Mouse (Mus musculus) neural tube, embryonic 12.5 days (tissue): ENCODE results near the gene Hexim2. TPM values are rescaled to one million over a fixed set of nuclear protein-coding genes. Genes with fewer than 3 reads are reported as not detected.

Experiments used
- ATAC-seq: fragments of 200-750 bp; cut with Nextera tagmentation; 2 replicates; pipeline ENCODE4 v1.8.0; 2017; ENCODE audit warnings: low read depth, mild to moderate bottlenecking, moderate TSS enrichment, moderate library complexity; ENCODE audit not compliant: low FRiP score
- H3K27ac ChIP-seq: fragments of 300-500 bp; sonication (generic); 2 replicates; pipeline ENCODE4 v1.5.1; 2016
- H3K27me3 ChIP-seq: fragments of 300-500 bp; sonication (generic); replicated peaks from 2 replicates; pipeline ENCODE4 v1.6.1; 2016; ENCODE audit warnings: mild to moderate bottlenecking
- H3K36me3 ChIP-seq: fragments of 300-500 bp; sonication (generic); 2 replicates; pipeline ENCODE4 v1.6.1; 2016; ENCODE audit warnings: mild to moderate bottlenecking
- H3K4me1 ChIP-seq: fragments of 300-500 bp; sonication (generic); 2 replicates; pipeline ENCODE4 v1.6.1; 2016
- H3K4me2 ChIP-seq: fragments of 300-500 bp; sonication (generic); replicated peaks from 2 replicates; pipeline ENCODE4 v1.6.1; 2016; ENCODE audit warnings: mild to moderate bottlenecking
- H3K4me3 ChIP-seq: fragments of 300-500 bp; sonication (generic); 2 replicates; pipeline ENCODE4 v1.5.1; 2016
- H3K9ac ChIP-seq: fragments of 300-500 bp; sonication (generic); 2 replicates; pipeline ENCODE4 v1.6.1; 2016; ENCODE audit warnings: mild to moderate bottlenecking
- H3K9me3 ChIP-seq: fragments of 300-500 bp; sonication (generic); 2 replicates; pipeline ENCODE4 v1.6.1; 2016; ENCODE audit warnings: mild to moderate bottlenecking
- WGBS: fragments of 180-500 bp; shearing (Covaris S2); methylation state at CpG from one replicate; pipeline ENCODE4 v1.1.7; 2016; 5-methylcytosine and 5-hydroxymethylcytosine counted together
- polyA plus RNA-seq: library from polyadenylated mRNA; unstranded; fragments of >200 nt; fragmentation: Nextera tagmentation; extraction: Ambion mirVana; gene quantifications from 2 replicates; pipeline ENCODE4 v1.2.1, GENCODE M21; 2016

The Hexim2 gene
- polyA plus RNA-seq, 1 experiment from 2014 or later, result 9.9 TPM

DNA sequence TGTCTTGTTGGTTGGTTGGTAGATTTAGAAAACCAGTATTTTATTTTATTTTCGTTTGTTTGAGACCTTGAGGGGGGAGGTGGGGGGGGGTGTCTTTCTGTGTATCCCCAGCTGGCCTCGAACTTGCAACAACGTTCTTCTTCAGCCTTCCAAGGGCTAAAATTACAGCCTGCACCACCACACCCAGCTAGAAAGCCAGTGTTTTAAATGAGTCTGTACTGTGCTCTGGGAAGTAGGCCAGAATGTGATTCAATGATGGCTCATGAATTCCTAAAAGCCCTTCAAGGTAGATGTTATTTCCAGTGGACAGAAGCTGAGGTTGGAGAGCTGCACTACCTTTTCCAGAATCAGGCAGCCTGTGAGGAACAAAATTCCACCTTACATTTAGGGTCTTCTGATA, 2.0 kb downstream of the Hexim2 start:
- H3K4me3 ChIP-seq, result no peak overlapping the region
- H3K27ac ChIP-seq, result no peak overlapping the region
- ATAC-seq, result no peak
- 77% methylated on average over 3 of the region's 3 CpGs for WGBS
- peak overlapping the region; percentile 53 for H3K4me2 ChIP-seq
- peaks cover 7% of the 10 kb centered on the region; the same call in 1 of the 2 replicates for H3K36me3 ChIP-seq
- H3K9ac ChIP-seq, result no peak overlapping the region
- H3K27me3 ChIP-seq, result no peaks in the 10 kb centered on the region
- peaks cover 20% of the 10 kb centered on the region for H3K4me1 ChIP-seq
- H3K9me3 ChIP-seq, result no peaks in the 10 kb centered on the region

DNA sequence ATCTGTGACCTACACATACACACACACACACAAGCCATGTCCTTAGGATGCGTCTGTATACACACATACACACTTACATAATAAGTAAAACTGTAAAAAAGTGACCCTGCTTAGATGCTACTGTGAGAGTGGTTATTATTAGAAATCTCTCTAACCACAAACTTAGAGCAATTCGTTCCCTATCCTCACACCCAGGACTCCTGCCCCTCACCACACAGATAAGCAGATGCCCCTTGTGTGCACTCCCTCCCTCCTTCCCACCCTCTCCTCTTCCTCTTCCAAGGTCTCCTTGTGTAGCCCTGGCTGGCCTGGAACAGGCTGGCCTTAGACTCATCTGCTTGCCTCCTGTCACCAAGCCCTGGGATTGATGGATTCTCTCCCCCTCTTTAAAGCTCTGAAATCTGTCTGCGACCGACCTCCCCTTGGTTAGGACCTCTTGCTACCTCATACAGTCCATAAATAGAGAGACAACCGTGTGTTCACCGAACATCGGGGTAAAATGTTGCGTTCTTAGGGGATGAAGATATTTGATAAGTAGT, 3.9 kb downstream of the Hexim2 start:
- 87% methylated on average over 8 of the region's 8 CpGs for WGBS
- H3K4me3 ChIP-seq, result no peak overlapping the region
- H3K27ac ChIP-seq, result no peak overlapping the region
- no peaks in the 10 kb centered on the region for H3K9me3 ChIP-seq
- H3K36me3 ChIP-seq, result peaks cover 8% of the 10 kb centered on the region; the same call in 1 of the 2 replicates
- peaks cover 12% of the 10 kb centered on the region for H3K4me1 ChIP-seq
- H3K4me2 ChIP-seq, result no peak overlapping the region
- no peaks in the 10 kb centered on the region for H3K27me3 ChIP-seq
- no peak for ATAC-seq
- no peak overlapping the region for H3K9ac ChIP-seq

DNA sequence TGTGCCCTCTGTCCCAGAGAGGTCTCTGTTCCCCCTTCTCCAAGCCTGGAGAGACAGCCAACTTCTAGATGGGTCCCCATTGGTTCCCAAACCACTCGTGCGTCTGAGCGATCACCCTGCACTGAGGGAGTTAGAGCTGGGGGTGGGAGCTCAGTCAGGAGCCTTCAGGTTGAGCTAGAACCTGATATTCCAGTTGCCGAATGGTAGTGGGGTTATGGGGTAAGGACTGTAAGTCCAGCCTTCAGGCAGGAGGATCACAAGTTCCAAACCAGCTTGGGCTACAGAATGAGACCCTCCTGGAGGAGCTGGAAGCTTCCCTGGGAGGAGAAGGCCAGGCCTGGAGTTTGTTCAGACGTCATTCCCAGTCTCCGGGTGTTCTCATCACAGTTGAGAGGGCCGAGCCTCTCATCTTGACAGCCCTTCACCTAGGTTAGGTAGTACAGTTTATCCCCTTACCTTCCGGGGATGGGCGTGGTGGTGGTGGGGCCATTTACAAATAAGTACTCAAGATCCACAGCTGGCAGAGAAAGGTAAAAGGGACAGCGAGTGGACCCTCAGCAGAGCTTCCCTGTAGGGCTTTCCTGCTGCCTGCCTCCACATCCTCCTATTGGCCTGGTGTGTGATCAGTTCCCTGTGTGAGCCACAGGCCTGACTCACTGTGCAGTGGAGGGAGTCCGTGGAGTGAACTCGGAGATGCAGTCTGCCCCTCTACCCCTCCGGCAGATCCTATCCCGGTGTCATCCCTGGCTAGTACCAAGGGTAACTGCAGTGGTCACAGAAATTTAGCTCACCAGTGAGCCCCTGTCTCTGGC, 7.9 kb downstream of the Hexim2 start:
- 87% methylated on average over 14 of the region's 14 CpGs for WGBS
- H3K36me3 ChIP-seq, result peaks cover 8% of the 10 kb centered on the region; the same call in 1 of the 2 replicates
- H3K4me2 ChIP-seq, result no peak overlapping the region
- H3K9ac ChIP-seq, result no peak overlapping the region
- H3K27ac ChIP-seq, result no peak overlapping the region
- H3K9me3 ChIP-seq, result no peaks in the 10 kb centered on the region
- H3K27me3 ChIP-seq, result no peaks in the 10 kb centered on the region
- ATAC-seq, result no peak
- no peak overlapping the region for H3K4me3 ChIP-seq
- peaks cover 20% of the 10 kb centered on the region for H3K4me1 ChIP-seq

DNA sequence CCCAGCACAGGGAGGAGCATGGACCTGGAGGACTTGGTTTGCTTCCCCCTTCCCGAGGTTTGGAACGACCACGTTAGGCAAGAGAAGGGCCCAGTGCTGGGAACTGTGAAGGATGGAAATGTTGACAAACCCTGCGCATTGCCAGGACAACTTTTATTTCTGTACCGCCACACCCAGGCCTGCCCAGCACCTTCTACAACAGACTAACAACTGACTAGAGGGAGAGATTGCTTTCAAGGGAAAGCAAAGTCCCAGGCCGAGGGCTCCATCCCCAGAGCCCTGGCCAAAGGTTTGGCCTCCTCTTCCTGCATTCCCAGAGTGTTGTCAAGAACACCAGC, 8.5 kb downstream of the Hexim2 start:
- H3K27ac ChIP-seq, result no peak overlapping the region
- no peak overlapping the region for H3K4me3 ChIP-seq
- no peak overlapping the region for H3K9ac ChIP-seq
- H3K36me3 ChIP-seq, result peaks cover 8% of the 10 kb centered on the region; the same call in 1 of the 2 replicates
- peaks cover 22% of the 10 kb centered on the region for H3K4me1 ChIP-seq
- WGBS, result 60% methylated on average over 6 of the region's 6 CpGs
- no peak overlapping the region for H3K4me2 ChIP-seq
- ATAC-seq, result no peak
- no peaks in the 10 kb centered on the region for H3K27me3 ChIP-seq
- H3K9me3 ChIP-seq, result no peaks in the 10 kb centered on the region

DNA sequence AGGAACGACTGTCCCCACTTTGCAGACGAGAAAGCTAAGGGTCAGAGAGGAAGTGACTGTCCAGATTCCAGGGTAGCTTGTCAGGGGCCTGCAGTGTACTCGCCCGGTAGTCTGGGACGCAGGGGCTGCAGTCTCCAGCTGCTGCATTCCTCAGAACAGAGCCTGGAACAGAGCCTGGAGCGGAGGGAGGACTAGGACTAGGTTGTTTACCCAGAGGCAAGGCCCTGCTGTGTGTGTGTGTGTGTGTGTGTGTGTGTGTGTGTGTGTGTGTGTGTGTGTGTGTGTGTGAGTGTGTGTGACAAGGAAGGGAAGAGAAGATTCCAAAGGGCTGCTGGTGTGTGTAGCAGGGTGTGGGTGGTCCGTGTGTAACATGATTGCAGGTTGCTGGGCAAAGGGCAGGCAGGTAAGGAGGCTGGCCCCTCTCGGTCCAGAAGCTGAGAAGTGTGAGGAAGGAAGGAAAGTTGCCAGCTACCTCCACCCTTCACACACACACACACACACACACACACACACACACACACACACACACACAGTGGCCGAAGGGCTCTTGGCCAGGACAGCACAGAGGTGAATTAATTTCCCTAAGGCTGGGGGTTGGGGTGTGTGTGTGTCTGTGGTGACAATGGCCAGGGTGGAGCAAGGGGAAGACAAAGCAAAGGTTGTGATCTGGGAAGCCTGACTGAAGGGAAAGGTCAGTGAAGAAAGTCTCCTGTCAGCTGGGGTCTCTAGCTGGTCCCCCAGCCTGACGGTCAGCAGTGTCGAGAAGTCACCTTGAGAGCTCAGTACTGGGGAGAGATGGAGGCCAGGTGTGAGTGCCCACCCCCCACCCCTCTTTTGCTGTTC, 9.1 kb downstream of the Hexim2 start:
- Histone ChIP-seq H3K4me3 (no peak overlapping the region), H3K27ac (no peak overlapping the region), H3K9me3 (no peaks in the 10 kb centered on the region), H3K36me3 (peaks cover 8% of the 10 kb centered on the region; the same call in 1 of the 2 replicates), H3K4me1 (peaks cover 22% of the 10 kb centered on the region), H3K4me2 (no peak overlapping the region), H3K9ac (no peak overlapping the region), H3K27me3 (no peaks in the 10 kb centered on the region)
- ATAC-seq, result no peak
- WGBS, result 40% methylated on average over 9 of the region's 11 CpGs

DNA sequence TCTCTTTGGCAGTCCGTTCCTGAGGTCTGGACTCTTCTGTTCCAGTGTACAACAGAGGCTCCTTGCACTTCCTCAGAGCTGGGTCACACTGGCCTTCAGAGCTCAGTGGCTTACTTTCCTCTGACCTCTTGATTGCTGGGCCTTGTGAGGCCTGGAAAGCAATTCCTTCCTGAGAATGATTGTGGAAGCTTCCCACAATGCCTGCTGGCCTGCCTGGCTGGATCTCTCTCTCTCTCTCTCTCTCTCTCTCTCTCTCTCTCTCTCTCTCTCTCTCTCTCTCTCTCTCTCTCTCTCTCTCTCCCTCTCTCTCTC, 9.7 kb downstream of the Hexim2 start:
- no peak overlapping the region for H3K9ac ChIP-seq
- no peak for ATAC-seq
- no peak overlapping the region for H3K4me2 ChIP-seq
- 0 out of 2 replicates have a peak overlapping the region, but pooled peaks have one; percentile 15 for H3K27ac ChIP-seq
- WGBS, result 31% methylated on average over 1 of the region's 1 CpGs
- H3K27me3 ChIP-seq, result no peaks in the 10 kb centered on the region
- H3K4me1 ChIP-seq, result peaks cover 22% of the 10 kb centered on the region
- peaks cover 8% of the 10 kb centered on the region; the same call in 1 of the 2 replicates for H3K36me3 ChIP-seq
- H3K4me3 ChIP-seq, result no peak overlapping the region
- H3K9me3 ChIP-seq, result no peaks in the 10 kb centered on the region

DNA sequence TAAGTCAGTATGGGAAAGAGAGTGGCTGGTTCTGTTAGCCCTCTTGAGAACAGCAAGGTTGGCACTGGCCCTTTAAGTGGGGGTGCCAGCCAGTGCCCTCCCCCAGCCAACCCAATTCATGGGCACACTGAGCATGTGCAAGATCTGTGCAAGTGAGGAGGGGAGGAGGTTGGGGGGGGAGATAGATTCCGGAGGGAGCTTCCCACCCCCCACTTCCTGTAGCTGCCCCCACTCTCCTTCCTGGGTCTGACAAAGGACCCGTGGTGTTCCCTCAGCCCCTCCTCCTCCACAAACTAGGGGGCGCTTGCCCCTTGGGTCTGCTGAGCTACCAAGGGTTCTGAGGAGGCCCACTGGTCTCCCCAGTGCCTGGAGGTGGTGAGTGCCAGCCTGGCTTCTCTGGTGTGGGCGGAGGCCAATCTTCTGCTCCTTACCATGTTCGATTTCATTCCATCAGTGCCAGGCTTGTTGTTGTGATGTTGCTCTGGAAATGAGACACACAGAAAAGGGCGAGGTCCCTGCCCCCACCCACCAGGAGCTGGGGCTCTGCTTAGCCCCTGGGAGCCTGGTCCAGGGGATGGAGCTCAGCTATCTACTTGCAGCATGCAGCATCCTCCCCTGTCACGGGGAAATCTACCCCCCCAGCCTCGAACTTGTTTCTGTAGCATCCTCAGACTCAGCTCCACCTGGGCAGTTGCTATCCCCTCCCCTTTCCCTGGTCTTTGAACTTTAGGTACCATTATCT, 10.4 kb downstream of the Hexim2 start:
- WGBS, result 32% methylated on average over 8 of the region's 8 CpGs
- Histone ChIP-seq H3K4me1 (peaks cover 22% of the 10 kb centered on the region), H3K4me3 (peak overlapping the region; percentile 7; the same call in 1 of the 2 replicates), H3K9ac (peak overlapping the region; percentile 42; the same call in 1 of the 2 replicates), H3K36me3 (peaks cover 8% of the 10 kb centered on the region; the same call in 1 of the 2 replicates), H3K27ac (0 out of 2 replicates have a peak overlapping the region, but pooled peaks have one; percentile 15), H3K27me3 (no peaks in the 10 kb centered on the region), H3K9me3 (no peaks in the 10 kb centered on the region), H3K4me2 (peak overlapping the region; percentile 51)
- ATAC-seq, result peak; percentile 76

DNA sequence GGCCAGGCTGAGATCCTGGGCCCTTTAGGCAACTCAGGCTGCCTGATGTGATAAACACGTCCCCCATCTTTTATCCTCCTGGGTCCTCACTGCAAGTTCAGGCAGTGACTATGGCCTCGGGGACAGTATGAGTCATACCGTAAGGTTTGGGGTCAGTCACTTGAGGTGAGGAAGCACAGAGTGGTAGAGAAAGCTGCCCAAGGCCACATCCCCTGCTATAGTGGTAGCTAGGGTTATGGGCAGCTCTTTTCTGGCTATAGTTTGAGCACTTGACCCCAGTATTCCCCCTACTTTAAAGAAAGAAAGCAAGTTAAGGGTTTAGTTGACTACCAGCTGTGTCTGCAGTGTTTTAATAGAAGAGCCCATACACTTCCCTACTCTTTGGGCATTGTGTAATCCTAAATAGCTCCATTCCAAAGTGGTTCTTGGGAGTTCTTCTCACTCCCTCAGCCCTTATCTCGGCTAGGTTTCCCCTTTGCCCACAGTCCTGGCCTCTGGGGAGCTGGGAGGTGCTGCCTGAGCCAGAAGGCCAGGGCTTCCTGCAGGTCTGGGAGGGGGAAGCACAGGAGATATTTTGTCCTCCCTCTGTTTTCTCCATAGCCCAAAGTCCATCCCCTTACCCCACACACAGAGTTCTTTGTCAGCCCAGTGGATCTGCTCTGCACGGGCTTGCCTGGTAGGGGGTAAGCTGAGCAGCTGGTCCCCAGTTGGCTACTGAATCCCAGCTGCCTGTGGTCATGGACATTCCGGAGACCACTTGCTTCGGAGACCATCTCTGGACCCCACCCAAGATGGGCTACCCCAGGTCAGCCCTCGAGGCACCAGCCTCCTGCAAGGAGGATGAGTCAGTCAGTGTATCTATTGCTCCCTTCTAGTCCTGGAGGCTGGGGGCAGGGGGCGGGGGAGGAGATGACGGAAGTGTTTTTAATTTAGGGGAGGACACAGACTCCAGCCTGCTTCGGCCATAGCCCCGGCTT, 12.4 kb downstream of the Hexim2 start:
- peaks cover 22% of the 10 kb centered on the region for H3K4me1 ChIP-seq
- H3K36me3 ChIP-seq, result no peaks in the 10 kb centered on the region
- WGBS, result 48% methylated on average over 12 of the region's 12 CpGs
- H3K27ac ChIP-seq, result no peak overlapping the region
- H3K9me3 ChIP-seq, result no peaks in the 10 kb centered on the region
- no peak for ATAC-seq
- no peak overlapping the region for H3K4me2 ChIP-seq
- no peak overlapping the region for H3K4me3 ChIP-seq
- no peaks in the 10 kb centered on the region for H3K27me3 ChIP-seq
- no peak overlapping the region for H3K9ac ChIP-seq

DNA sequence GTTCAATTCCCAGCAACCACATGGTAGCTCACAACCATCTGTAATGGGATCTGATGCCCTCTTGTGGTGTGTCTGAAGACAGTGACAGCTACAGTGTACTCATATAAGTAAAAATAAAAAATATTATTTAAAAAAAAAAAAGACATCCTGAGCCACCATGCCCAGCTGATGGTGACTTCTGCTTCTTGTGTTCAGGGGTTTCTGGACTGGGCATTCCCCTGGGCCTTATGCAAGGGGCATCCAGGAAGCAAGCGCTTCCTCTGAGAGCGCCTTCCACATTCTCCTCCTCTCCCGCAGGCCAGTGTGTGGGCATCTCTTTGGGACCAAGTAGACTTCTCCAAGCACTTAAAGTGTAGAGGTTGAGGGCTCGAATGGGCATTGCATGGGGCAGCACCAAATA, 14.2 kb downstream of the Hexim2 start:
- no peak overlapping the region for H3K9ac ChIP-seq
- no peaks in the 10 kb centered on the region for H3K9me3 ChIP-seq
- no peaks in the 10 kb centered on the region for H3K27me3 ChIP-seq
- WGBS, result 91% methylated on average over 4 of the region's 4 CpGs
- no peak overlapping the region for H3K4me3 ChIP-seq
- no peaks in the 10 kb centered on the region for H3K36me3 ChIP-seq
- ATAC-seq, result no peak
- H3K4me1 ChIP-seq, result peaks cover 22% of the 10 kb centered on the region
- no peak overlapping the region for H3K4me2 ChIP-seq
- no peak overlapping the region for H3K27ac ChIP-seq

DNA sequence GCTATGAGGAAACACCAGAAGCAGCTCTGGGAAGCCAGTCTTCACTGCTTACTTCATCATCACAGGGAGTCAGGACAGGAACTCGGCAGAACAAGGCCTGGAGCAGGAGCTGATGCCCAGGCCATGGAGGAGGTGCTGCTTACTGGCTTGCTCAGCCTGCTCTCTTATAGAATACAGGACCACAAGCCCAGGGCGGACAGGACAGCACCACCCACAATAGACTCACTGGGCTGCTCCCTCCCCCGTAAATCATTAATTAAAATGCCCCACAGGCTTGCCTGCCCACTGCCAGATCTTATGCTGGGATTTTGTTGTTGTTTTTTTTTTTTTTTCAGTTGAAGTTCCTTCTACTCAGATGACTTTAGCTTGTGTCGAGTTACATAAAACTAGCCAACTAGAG, 15.5 kb downstream of the Hexim2 start:
- ATAC-seq, result no peak

DNA sequence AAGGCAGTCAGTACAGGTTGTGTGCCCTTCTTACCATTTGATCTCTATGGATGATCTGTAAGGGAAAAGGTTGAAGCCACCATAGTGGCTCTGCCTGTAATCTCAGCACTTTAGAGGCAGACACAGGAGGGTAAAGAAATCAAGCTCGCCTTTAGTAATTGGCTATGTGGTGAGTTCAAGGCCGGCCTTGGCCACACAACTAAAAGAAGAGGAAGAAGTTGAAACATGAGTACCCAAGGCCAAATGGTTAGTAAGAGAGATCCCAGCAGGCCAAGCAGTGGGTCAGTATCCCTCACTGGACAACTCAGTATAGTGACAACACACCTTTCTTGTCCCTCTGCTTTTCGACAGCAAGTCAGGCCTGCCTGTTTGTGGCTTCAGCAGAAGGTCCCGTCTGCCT, 17.5 kb downstream of the Hexim2 start:
- no peak for ATAC-seq
- Histone ChIP-seq H3K4me3 (no peak overlapping the region), H3K4me1 (peaks cover 6% of the 10 kb centered on the region), H3K27ac (no peak overlapping the region), H3K4me2 (no peak overlapping the region), H3K36me3 (no peaks in the 10 kb centered on the region), H3K9ac (no peak overlapping the region), H3K9me3 (no peaks in the 10 kb centered on the region), H3K27me3 (no peaks in the 10 kb centered on the region)
- 92% methylated on average over 4 of the region's 4 CpGs for WGBS

More for the DNA sequence above, 15.5 kb downstream of the Hexim2 start:
- H3K4me1 ChIP-seq, result peaks cover 10% of the 10 kb centered on the region
- H3K9ac ChIP-seq, result no peak overlapping the region
- H3K9me3 ChIP-seq, result no peaks in the 10 kb centered on the region
- H3K27me3 ChIP-seq, result no peaks in the 10 kb centered on the region
- no peak overlapping the region for H3K27ac ChIP-seq
- WGBS, result 70% methylated on average over 4 of the region's 4 CpGs
- H3K36me3 ChIP-seq, result no peaks in the 10 kb centered on the region
- H3K4me3 ChIP-seq, result no peak overlapping the region
- no peak overlapping the region for H3K4me2 ChIP-seq
